Comparison of ENCODE assay signal across 27 mouse cellular contexts in genomic region chr13:54560608-54561007, GRCm38 (mm10). TPM values are rescaled to one million over a fixed set of nuclear protein-coding genes. Genes with fewer than 3 reads are reported as not detected.
DNase-seq lines count a peak whose midpoint lies in the region; ATAC-seq lines count a peak whose summit lies in the region.
"Had no signal": no experiment of that assay in that cellular context is flagged by ENCODE, and none has a peak within 500 bp of the region (broad histone marks: within the 10 kb centered on the region; RNA-seq: fewer than 3 reads in every experiment).

No protein-coding gene starts in this region.

- H3K4me2 ChIP-seq in hindbrain, embryonic 11.5 days (replicated peaks; ENCODE audit: low read depth, low read length), result no peak overlapping the region
- H3K4me2 ChIP-seq: embryonic facial prominence, embryonic 12.5 days; embryonic facial prominence, embryonic 15.5 days; heart, embryonic 12.5 days; heart, embryonic 15.5 days; hindbrain, embryonic 14.5 days had no signal

- H3K9ac ChIP-seq in hindbrain, embryonic 11.5 days (ENCODE audit: low read depth, low read length), result no peak overlapping the region
- H3K9ac ChIP-seq: embryonic facial prominence, embryonic 12.5 days; embryonic facial prominence, embryonic 15.5 days; forebrain, postnatal 0 days; heart, embryonic 12.5 days; heart, embryonic 15.5 days; hindbrain, embryonic 14.5 days had no signal

- H3K27me3 ChIP-seq in megakaryocyte, embryonic 14.5 days (replicated peaks), result no peaks in the 10 kb centered on the region
- H3K27me3 ChIP-seq in hindbrain, embryonic 11.5 days (ENCODE audit: control insufficient read depth, insufficient read depth, low read length), result no peaks in the 10 kb centered on the region
- H3K27me3 ChIP-seq: embryonic facial prominence, embryonic 12.5 days; embryonic facial prominence, embryonic 15.5 days; heart, embryonic 12.5 days; heart, embryonic 15.5 days had no signal

- peaks cover 80% of the 10 kb centered on the region for H3K36me3 ChIP-seq in megakaryocyte, embryonic 14.5 days (replicated peaks; ENCODE audit: low read length)
- peaks cover 4% of the 10 kb centered on the region; the same call in 1 of the 2 replicates for H3K36me3 ChIP-seq in hindbrain, embryonic 11.5 days (ENCODE audit: control insufficient read depth, insufficient read depth, low read length)

- H3K4me1 ChIP-seq in megakaryocyte, embryonic 14.5 days, result peaks cover 62% of the 10 kb centered on the region
- no peaks in the 10 kb centered on the region for H3K4me1 ChIP-seq in hindbrain, embryonic 11.5 days (replicated peaks; ENCODE audit: control insufficient read depth, insufficient read depth, low read length)

- no peaks in the 10 kb centered on the region for H3K9me3 ChIP-seq in megakaryocyte, embryonic 14.5 days
- no peaks in the 10 kb centered on the region for H3K9me3 ChIP-seq in hindbrain, embryonic 11.5 days (ENCODE audit: control insufficient read depth, low read length)
- H3K9me3 ChIP-seq: embryonic facial prominence, embryonic 12.5 days; embryonic facial prominence, embryonic 15.5 days; heart, embryonic 12.5 days; heart, embryonic 15.5 days; hindbrain, embryonic 10.5 days had no signal

- no peak overlapping the region for H3K27ac ChIP-seq in hindbrain, embryonic 11.5 days (ENCODE audit: low read depth, low read length)
- H3K27ac ChIP-seq: embryonic facial prominence, embryonic 12.5 days; embryonic facial prominence, embryonic 15.5 days; heart, embryonic 15.5 days; hindbrain, embryonic 10.5 days; hindbrain, embryonic 14.5 days; hindbrain, postnatal 0 days had no signal

- WGBS in hindbrain, embryonic 11.5 days, result 95% methylated on average over 7 of the region's 7 CpGs

- peak overlapping the region; percentile 64 for H3K4me3 ChIP-seq in megakaryocyte, embryonic 14.5 days (replicated peaks)
- H3K4me3 ChIP-seq in hindbrain, embryonic 11.5 days (ENCODE audit: low read depth, low read length), result no peak overlapping the region
- H3K4me3 ChIP-seq: embryonic facial prominence, embryonic 12.5 days; embryonic facial prominence, embryonic 15.5 days; heart, embryonic 12.5 days; heart, embryonic 15.5 days; hindbrain, embryonic 10.5 days had no signal

- DNase-seq in frontal cortex, postnatal 36 days (ENCODE audit: low spot score in 2 of 2), result peak; percentile 37 to 42
- no peak for DNase-seq in frontal cortex, postnatal 25 days (ENCODE audit: low spot score in 2 of 2)
- peak; percentile 47 for DNase-seq in layer of hippocampus, adult 11-12 months (ENCODE audit: low spot score)
- DNase-seq in layer of hippocampus, postnatal 10 days (ENCODE audit: low spot score in 2 of 2), result no peak
- DNase-seq in brain, adult 2 months (ENCODE audit: low read depth, low spot score), result peak; percentile 69
- DNase-seq in hindbrain, embryonic 11.5 days (ENCODE audit: low spot score), result no peak
- DNase-seq: adrenal gland, adult 2 months; adrenal gland, postnatal 14 days; cerebellum, adult 11-12 months; cerebellum, adult 9-11 months; cerebellum, postnatal 25 days; forebrain, postnatal 0 days; gastrocnemius, postnatal 25 days; heart, adult 18-20 months; heart, postnatal 10 days; heart, postnatal 36 days had no signal

- no peak for ATAC-seq in megakaryocyte, adult 5-6 weeks (ENCODE audit: poor library complexity, severe bottlenecking)
- no peak for ATAC-seq in hindbrain, embryonic 11.5 days (ENCODE audit: low FRiP score)
- ATAC-seq: CD4-positive, CD25-positive, alpha-beta regulatory T cell, adult 4 months; forebrain, embryonic 14.5 days; forebrain, postnatal 0 days; hindbrain, postnatal 0 days had no signal

RNA-seq across cellular contexts. Expression of gene 4833439L19Rik, which starts 4.6 kb away (rescaled TPM):
- 100 to 1,000 TPM; 165 to 183 TPM for total RNA-seq in layer of hippocampus, postnatal 10 days (2021)
- 23.2 and 24.6 TPM in 2 replicates for polyA plus RNA-seq in megakaryocyte, embryonic 14.5 days (2012; ENCODE audit: insufficient read depth, low replicate concordance)
- 70.1 and 71.1 TPM in 2 replicates for total RNA-seq in megakaryocyte, adult 5-6 weeks (2015)
- 43.9 and 48.8 TPM in 2 replicates for total RNA-seq in megakaryocyte, adult 5-6 weeks (2017)
- polyA plus RNA-seq in hindbrain, embryonic 11.5 days (2014; fragmentation: Nextera tagmentation; extraction: Ambion mirVana), result 262 and 268 TPM in 2 replicates

RNA-seq across cellular contexts. Expression of gene Arl10, which starts 14.2 kb away (rescaled TPM):
- 10 to 100 TPM; 49.6 to 49.9 TPM for total RNA-seq in layer of hippocampus, postnatal 10 days (2021)
- polyA plus RNA-seq in megakaryocyte, embryonic 14.5 days (2012; ENCODE audit: insufficient read depth, low replicate concordance), result 11.5 TPM in 1 of 2 replicates, not detected in the other
- total RNA-seq in megakaryocyte, adult 5-6 weeks (2015), result 20.4 and 22.4 TPM in 2 replicates
- total RNA-seq in megakaryocyte, adult 5-6 weeks (2017), result 22.9 and 23.3 TPM in 2 replicates
- polyA plus RNA-seq in hindbrain, embryonic 11.5 days (2014; fragmentation: Nextera tagmentation; extraction: Ambion mirVana), result 28.4 and 39.1 TPM in 2 replicates

RNA-seq across cellular contexts. Expression of gene Nop16, which starts 29.3 kb away (rescaled TPM):
- 10 to 100 TPM; 34.2 to 36.6 TPM for total RNA-seq in layer of hippocampus, postnatal 10 days (2021)
- 6.9 and 22.1 TPM in 2 replicates for polyA plus RNA-seq in megakaryocyte, embryonic 14.5 days (2012; ENCODE audit: insufficient read depth, low replicate concordance)
- 15.6 and 18.9 TPM in 2 replicates for total RNA-seq in megakaryocyte, adult 5-6 weeks (2015)
- total RNA-seq in megakaryocyte, adult 5-6 weeks (2017), result 27.8 and 28.0 TPM in 2 replicates
- 62.5 and 63.0 TPM in 2 replicates for polyA plus RNA-seq in hindbrain, embryonic 11.5 days (2014; fragmentation: Nextera tagmentation; extraction: Ambion mirVana)

RNA-seq across cellular contexts. Expression of gene Higd2a, which starts 29.4 kb away (rescaled TPM):
- 100 to 1,000 TPM; 168 to 177 TPM for total RNA-seq in layer of hippocampus, postnatal 10 days (2021)
- 13.6 and 46.2 TPM in 2 replicates for polyA plus RNA-seq in megakaryocyte, embryonic 14.5 days (2012; ENCODE audit: insufficient read depth, low replicate concordance)
- 144 and 147 TPM in 2 replicates for total RNA-seq in megakaryocyte, adult 5-6 weeks (2015)
- 66.2 and 100 TPM in 2 replicates for total RNA-seq in megakaryocyte, adult 5-6 weeks (2017)
- 166 and 167 TPM in 2 replicates for polyA plus RNA-seq in hindbrain, embryonic 11.5 days (2014; fragmentation: Nextera tagmentation; extraction: Ambion mirVana)

RNA-seq across cellular contexts. Expression of gene Cltb, which starts 50.5 kb away (rescaled TPM):
- total RNA-seq in layer of hippocampus, postnatal 10 days (2021), result 100 to 1,000 TPM; 308 to 332 TPM
- polyA plus RNA-seq in megakaryocyte, embryonic 14.5 days (2012; ENCODE audit: insufficient read depth, low replicate concordance), result 72.4 and 308 TPM in 2 replicates
- 5.9 and 6.6 TPM in 2 replicates for total RNA-seq in megakaryocyte, adult 5-6 weeks (2015)
- 19.3 and 20.7 TPM in 2 replicates for total RNA-seq in megakaryocyte, adult 5-6 weeks (2017)
- 32.3 and 36.8 TPM in 2 replicates for polyA plus RNA-seq in hindbrain, embryonic 11.5 days (2014; fragmentation: Nextera tagmentation; extraction: Ambion mirVana)

Comparison
In these comparisons a context has a peak if more than half of its experiments do, and no peak if none do; other contexts are left out.
1. DNase-seq: peak in frontal cortex, postnatal 36 days (2 of 2), layer of hippocampus, adult 11-12 months (single experiment) and brain, adult 2 months (single experiment); none in frontal cortex, postnatal 25 days (0 of 2), layer of hippocampus, postnatal 10 days (0 of 2) and hindbrain, embryonic 11.5 days (single experiment).